In the genomic region with DNA sequence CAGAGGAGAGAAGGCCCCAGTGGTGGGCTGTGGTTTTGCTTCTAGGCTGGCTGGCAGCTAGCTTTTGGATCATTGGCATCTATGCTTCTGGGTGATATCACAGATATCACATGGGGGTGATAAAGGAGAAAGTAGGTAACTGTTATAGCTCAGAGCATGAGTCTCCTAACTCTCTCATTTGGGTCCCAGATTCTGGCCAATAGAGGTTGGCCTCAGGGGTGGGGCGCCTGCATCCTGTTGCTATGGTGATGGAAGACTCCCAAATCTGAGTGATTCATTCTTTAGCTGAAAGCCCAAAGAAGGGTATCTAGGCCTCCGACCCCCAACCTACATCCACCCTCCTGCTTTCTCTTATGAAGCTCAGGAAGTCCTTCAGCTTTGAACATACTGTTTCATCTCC, we compare ENCODE assay signal across 26 mouse cellular contexts. TPM values are rescaled to one million over a fixed set of nuclear protein-coding genes. Genes with fewer than 3 reads are reported as not detected.
DNase-seq lines count a peak whose midpoint lies in the region.
"Had no signal": no experiment of that assay in that cellular context is flagged by ENCODE, and none has a peak within 500 bp of the region (broad histone marks: within the 10 kb centered on the region; RNA-seq: fewer than 3 reads in every experiment).

No protein-coding gene starts in this region.

- H3K36me3 ChIP-seq in macrophage (ENCODE audit: inconsistent target) = peaks cover 24% of the 10 kb centered on the region
- H3K36me3 ChIP-seq: embryonic facial prominence, embryonic 10.5 days; embryonic facial prominence, embryonic 13.5 days; forebrain, embryonic 12.5 days; forebrain, embryonic 15.5 days; G1E; hindbrain, embryonic 10.5 days; hindbrain, embryonic 13.5 days had no signal

- intact Hi-C loops in heart, postnatal 25 days (cut with DNase I) = loop anchor here (5.0 kb wide), 1 partner anchor 48 kb away; no protein-coding TSS in a partner anchor

- H3K79me2 ChIP-seq in macrophage (ENCODE audit: inconsistent target) = peaks cover 77% of the 10 kb centered on the region

- DNase-seq in heart, adult 11 months = peak; percentile 77
- DNase-seq in heart, postnatal 25 days (ENCODE audit: low spot score) = no peak
- DNase-seq in thymus, postnatal 14 days = peak; percentile 30
- DNase-seq in thymus, postnatal 4 days = no peak
- peak; percentile 50 for DNase-seq in T-cell, adult 2 months (ENCODE audit: low spot score)
- DNase-seq in embryo, embryonic 11 days = no peak
- DNase-seq: adrenal gland, adult 2 months; adrenal gland, postnatal 14 days; B cell, adult 2 months; cerebellum, adult 18-20 months; cerebellum, adult 9-10 months; cerebellum, postnatal 25 days; gastrocnemius, postnatal 10 days; gastrocnemius, postnatal 36 days; heart, postnatal 36 days had no signal

- peak overlapping the region; percentile 8; the same call in 1 of the 2 replicates for H3K27ac ChIP-seq in macrophage
- H3K27ac ChIP-seq: embryonic facial prominence, embryonic 10.5 days; embryonic facial prominence, embryonic 13.5 days; forebrain, embryonic 12.5 days; forebrain, embryonic 15.5 days; hindbrain, embryonic 10.5 days; hindbrain, embryonic 13.5 days had no signal

- no peak overlapping the region for H3K4me3 ChIP-seq in macrophage (ENCODE audit: inconsistent target)
- H3K4me3 ChIP-seq: embryonic facial prominence, embryonic 10.5 days; embryonic facial prominence, embryonic 13.5 days; erythroblast, embryonic 14.5 days; forebrain, embryonic 12.5 days; forebrain, embryonic 15.5 days; hindbrain, embryonic 10.5 days; hindbrain, embryonic 13.5 days had no signal

- 97% methylated on average over 2 of the region's 2 CpGs for WGBS in macrophage (ENCODE audit: missing documents)

RNA-seq across cellular contexts. Expression of a gene that starts 2.8 kb away (rescaled TPM):
- total RNA-seq in heart, postnatal 25 days (2021) = 1 to 10 TPM in 1 of 2 experiments, under 1 TPM in 1; 0.70 to 1.1 TPM
- total RNA-seq in macrophage (2018; cell fraction: chromatin; rRNA removed) = 1,000 to 10,000 TPM in 12 of 26 experiments, 100 to 1,000 TPM in 14; 297 to 1,526 (median 884) TPM
- total RNA-seq in macrophage (2018; cell fraction: cytosol; rRNA removed) = 100 to 1,000 TPM; 121 to 414 (median 184) TPM
- 1,000 to 10,000 TPM in 4 of 26 experiments, 100 to 1,000 TPM in 22; 237 to 1,268 (median 592) TPM for total RNA-seq in macrophage (2018; cell fraction: nucleus; rRNA removed)
- 65.4 to 120 TPM (median 103 TPM) in 3 replicates for polyA plus RNA-seq in macrophage (2018)

RNA-seq across cellular contexts. Expression of a gene that starts 34.1 kb away (rescaled TPM):
- 10 to 100 TPM; 53.0 to 54.8 TPM for total RNA-seq in heart, postnatal 25 days (2021)
- total RNA-seq in macrophage (2018; cell fraction: chromatin; rRNA removed) = 10 to 100 TPM in 8 of 26 experiments, 1 to 10 TPM in 18; 4.9 to 16.7 (median 8.2) TPM
- 1 to 10 TPM; 1.6 to 3.6 (median 2.3) TPM for total RNA-seq in macrophage (2018; cell fraction: cytosol; rRNA removed)
- 10 to 100 TPM in 1 of 26 experiments, 1 to 10 TPM in 25; 4.2 to 10.9 (median 6.1) TPM for total RNA-seq in macrophage (2018; cell fraction: nucleus; rRNA removed)
- polyA plus RNA-seq in macrophage (2018) = 1.2 to 1.6 TPM (median 1.5 TPM) in 3 replicates
- total RNA-seq: common myeloid progenitor, adult 5-6 weeks; granulocyte monocyte progenitor cell, adult 5-6 weeks had no signal
- polyA plus RNA-seq: erythroblast, embryonic 14.5 days; G1E had no signal

Comparison
In these comparisons a context has a peak if more than half of its experiments do, and no peak if none do; other contexts are left out.
1. DNase-seq: peak in heart, adult 11 months (single experiment), thymus, postnatal 14 days (single experiment) and T-cell, adult 2 months (single experiment); none in heart, postnatal 25 days (single experiment), thymus, postnatal 4 days (single experiment) and embryo, embryonic 11 days (single experiment).